Mouse (Mus musculus) v-Abl transformed pro-B cells (cell line): ENCODE measurements around the gene Fam81b.
"Not testable (repeated sequence)": the region's sequence is repeated elsewhere in the genome, so short reads cannot be mapped to it uniquely, and the experiment has no call there.

Experiments
- in situ Hi-C, 2 experiments: fragments of 400-800 bp; cut with MboI; formaldehyde crosslinking; loops; one replicate each; pipeline ENCODE4 v1.15.1; 2025; ENCODE audit not compliant: unreplicated experiment in 2 of 2

The Fam81b gene

DNA sequence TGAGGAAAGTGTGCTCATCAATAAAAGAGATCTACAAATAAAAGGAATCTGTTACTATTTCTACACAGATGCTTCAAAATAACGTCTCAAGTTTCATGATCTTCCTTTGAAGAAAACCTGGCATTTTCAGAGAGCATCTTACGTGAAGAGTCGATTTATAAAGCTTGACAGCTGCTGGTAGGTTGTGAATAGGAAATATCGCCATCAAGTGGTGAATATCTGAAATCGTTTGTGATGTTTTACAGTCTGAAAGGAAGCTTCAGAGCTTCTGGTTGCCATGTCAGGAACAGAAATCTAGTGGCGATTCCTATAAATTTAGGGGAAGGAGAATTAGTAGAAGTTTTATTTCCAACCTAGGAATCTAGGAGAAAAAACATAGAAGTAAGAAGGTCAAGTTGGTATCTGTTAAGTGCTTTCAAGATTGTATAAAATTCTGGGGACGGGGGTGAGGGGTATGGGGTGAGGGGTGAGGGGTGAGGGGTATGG is at the start of gene Fam81b:
Gene Fam81b, minus strand, starts transcription at position 436 of the 486 bp plus-strand sequence.
- in situ Hi-C loops, result loop anchor here (5.0 to 25.0 kb wide), 8 partner anchors 87 to 1667 kb away; partner anchors contain the start of gene Erap1 (in 1 of the 2)

DNA sequence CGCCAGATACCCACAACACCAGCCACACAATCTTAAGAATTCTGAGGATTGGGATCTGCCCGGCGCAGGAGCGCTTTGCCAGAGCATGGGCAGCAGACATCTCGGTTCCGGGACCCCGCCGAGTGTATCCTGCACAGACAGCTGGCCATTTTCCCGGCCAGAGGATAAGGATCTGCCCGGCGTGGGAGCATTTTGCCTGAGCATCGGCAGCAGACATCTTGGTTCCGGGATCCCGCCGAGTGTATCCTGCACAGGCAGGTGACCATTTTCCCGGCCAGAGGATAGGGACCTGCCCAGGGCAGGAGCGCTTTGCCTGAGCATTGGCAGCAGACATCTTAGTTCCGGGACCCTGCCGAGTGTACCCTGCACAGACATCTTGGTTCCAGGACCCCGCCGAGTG is 41.1 kb upstream of the Fam81b start:
- in situ Hi-C loops, result not testable (repeated sequence)

DNA sequence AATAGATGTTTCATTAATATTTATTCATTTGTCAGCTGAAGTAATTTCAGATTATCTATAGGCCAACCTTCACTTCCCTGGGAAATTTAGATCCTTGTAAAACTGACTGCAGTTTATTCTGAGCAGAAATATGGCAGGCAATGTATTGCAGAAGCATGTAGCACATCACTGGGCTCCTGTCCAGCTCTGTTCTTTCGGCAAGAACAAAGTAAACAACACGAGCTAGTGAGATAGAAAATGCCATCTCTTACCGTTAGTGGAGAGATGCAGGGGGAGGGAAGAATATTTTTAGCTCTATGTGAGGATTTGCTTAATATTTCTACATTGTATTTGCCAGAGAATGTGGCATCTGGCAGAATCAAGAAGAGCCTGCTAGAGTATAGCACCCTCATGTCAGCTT is 13.8 kb upstream of the Fam81b start:
- in situ Hi-C loops, result loop anchor here (25.0 kb wide), 2 partner anchors 1456 to 1681 kb away; partner anchors contain the start of gene Erap1 (in 1 of the 2)

DNA sequence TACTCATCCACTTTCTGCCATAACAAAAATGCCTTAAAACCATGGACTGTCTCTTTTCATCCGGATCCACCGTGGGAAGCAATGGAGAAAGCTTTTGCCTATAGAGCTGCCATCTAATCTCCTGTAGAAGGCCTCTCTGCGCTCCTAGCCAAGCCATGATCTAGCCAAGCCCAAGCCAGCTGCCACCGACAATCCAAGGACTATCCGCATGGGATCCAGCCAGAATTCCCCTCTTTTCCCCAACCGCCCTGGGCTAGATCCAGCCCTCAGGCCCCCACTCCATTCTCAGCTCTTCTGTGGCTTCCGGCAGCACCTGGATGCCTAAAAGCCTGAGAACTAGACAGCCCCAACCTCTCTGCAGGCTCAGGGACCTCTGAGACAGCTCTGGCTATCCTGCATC is 6.7 kb upstream of the Fam81b start:
- in situ Hi-C loops, result loop anchor here (25.0 kb wide), 2 partner anchors 1449 to 1674 kb away; partner anchors contain the start of gene Erap1 (in 1 of the 2)

DNA sequence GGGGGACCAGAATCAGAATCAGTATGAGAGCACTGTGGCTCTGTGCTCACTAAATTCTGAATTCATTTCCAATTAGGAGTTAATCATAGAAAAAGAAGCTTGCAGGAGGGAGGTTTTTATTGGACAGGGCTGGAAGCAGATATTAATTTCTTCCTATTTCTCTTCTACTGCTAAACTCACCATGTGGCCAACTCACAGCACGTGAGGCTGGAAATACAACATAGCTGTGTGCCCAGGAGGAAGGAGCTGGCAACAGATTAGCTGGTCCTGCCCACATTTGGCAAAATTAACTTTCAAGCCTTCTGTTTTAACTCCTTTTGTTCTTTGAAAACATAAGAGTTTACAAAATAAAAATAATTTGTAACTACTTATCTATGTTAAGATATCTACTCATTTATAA is 3.9 kb upstream of the Fam81b start:
- in situ Hi-C loops, result loop anchor here (5.0 to 25.0 kb wide), 8 partner anchors 92 to 1672 kb away; partner anchors contain the start of gene Erap1 (in 1 of the 2)

DNA sequence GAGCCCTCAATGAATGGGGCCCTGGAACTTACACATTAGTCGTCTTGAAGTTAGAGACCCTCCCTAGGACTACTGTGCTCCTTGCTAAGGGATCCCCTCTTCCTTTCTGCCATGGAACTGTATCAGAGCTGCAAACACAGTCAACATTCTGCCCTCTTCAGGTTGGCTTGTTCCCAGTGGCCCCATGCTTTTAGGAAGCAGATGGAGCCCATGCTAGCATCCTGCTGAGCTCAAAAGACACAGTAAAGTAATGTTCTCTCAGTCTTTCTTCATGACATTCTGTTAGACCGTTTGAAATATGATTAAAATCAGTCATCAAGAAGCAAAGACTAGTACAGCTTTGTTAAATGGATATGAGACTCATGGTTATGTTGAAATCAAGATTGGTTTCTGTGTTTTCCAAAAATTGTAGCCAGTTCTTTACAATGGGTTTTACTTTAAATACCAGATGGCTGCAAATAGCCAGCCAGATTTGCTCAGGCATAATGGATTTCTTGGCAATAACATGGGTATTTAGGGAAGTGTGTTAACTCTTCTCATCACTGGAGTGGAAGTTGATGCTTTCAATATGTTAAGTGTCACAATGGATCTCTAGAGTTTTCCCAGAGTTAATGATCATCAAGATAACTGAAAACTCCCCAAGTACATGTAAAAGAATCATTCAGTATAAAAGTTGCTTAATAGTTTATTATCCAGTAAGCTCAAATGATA is 938 bp upstream of the Fam81b start:
- in situ Hi-C loops, result loop anchor here (5.0 to 25.0 kb wide), 8 partner anchors 89 to 1669 kb away; partner anchors contain the start of gene Erap1 (in 1 of the 2)

DNA sequence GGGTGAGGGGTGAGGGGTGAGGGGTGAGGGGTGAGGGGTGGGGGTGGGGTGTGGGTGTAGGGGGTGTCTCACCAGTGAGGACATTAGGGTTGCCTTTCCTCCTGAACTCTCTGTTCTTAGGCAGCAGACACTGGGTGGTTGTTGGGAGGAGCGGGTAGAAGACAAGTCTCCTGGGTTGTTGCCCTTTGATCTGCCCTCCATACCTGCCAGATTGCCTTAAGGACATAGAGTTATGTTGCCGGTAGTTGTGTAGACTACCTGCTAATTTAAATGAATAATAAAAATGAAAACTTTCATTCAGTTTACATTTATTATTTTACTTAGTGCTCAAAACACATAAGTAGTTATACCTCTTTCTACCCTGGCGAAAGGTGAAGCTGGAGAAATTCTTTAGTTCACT is 369 bp upstream of the Fam81b start:
- in situ Hi-C loops, result loop anchor here (5.0 to 25.0 kb wide), 8 partner anchors 88 to 1668 kb away; partner anchors contain the start of gene Erap1 (in 1 of the 2)

DNA sequence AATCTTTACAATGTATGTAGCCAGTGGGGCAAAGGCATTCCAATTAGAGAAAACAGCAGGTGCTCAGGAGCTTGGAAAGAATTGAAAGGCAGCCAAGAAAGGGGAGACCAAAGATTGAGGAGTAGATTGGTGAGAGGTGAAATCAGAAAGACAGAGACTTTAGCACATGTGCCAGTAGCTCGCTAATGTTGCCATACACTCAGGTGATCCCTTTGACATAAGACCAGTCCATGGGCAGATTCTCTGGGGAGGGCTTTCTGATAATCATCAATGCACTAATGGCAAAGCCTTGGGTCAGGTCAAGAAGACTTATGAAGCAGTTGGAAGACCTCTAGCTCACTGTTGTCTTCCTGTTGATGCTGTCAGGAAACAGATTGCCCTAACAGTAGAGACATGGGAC is 671 bp downstream of the Fam81b start:
- in situ Hi-C loops, result loop anchor here (5.0 to 25.0 kb wide), 6 partner anchors 87 to 1667 kb away; partner anchors contain the start of gene Erap1 (in 1 of the 2)

DNA sequence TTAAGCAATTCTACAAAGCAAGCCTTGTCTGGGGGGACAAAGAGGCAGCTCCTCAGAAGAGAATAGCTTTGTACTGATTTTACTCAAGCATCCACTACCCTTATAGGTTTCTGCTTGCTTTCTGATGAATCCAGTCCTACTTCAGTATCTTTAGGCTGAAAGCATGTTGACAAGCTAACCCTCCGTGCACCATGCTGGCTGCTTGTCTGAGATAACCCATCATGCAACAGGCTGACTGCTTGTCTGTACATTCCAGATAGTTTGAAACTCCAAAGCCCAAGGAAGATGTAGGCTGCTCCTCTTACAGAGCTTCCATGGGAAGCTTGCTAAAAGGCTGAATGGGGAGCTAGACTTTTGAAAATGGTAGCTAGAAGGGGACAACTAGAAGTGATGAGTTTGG is 1.7 kb downstream of the Fam81b start:
- in situ Hi-C loops, result loop anchor here (5.0 to 25.0 kb wide), 6 partner anchors 86 to 1666 kb away; partner anchors contain the start of gene Erap1 (in 1 of the 2)

DNA sequence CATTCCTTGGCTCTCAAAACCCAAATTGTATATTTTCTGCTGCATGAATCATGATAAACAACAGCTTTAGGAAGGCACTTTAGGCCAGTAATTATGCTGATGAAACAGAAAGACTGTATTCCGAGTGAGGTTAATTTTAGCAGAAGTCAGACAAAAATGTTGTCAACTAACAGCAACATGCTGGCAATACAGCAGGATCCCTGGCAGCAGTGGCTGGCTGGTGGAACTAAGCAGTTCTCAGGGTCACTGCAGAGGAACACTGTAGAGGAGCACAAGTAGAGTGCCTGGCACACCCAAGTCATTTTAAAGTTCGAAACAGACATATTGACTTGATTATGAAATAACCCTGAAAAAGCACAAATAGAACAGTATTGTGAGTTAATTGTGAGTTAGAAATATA is 2.8 kb downstream of the Fam81b start:
- in situ Hi-C loops, result loop anchor here (5.0 to 25.0 kb wide), 6 partner anchors 85 to 1665 kb away; partner anchors contain the start of gene Erap1 (in 1 of the 2)

DNA sequence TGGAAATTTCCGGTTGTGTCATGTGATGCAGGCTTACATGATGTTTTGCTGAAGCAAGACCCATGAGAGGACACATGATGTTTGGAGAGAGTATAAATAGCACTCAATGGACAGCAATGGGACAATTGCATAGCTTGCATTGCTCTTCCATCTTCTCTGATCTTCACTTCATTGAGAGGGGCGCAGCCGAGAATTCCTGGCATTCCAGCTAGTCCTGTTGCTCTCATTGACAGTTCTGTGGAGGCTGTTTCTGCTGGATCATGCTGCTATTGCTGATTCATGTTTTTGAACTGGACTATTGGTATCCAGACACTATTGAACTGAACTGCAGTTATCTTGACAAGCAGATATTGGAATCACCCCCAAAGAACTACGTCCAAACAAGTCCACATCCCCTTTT is 12.8 kb downstream of the Fam81b start:
- in situ Hi-C loops, result loop anchor here in 1 of 2 experiments (10.0 kb wide), 1 partner anchor 287 kb away; no protein-coding TSS in a partner anchor

DNA sequence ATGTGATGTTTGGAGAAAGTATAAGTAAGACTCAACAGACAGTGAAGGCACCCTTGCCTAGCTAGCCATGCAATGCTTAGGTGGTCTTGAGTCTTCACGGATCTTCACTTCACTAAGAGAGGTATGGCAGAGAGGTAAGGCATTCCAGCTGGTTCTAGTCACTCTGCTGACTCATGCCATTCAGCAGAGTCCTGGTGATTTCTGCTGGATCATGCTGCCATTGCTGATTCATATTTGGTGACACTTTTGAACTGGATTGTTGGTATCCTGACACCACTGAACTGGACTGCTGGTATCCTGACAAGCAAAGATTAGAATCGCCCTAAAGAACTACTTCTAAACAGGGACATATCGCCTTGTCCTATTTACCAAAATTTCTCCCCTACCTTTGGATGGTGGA is 20.3 kb downstream of the Fam81b start:
- in situ Hi-C loops, result no loop called here

DNA sequence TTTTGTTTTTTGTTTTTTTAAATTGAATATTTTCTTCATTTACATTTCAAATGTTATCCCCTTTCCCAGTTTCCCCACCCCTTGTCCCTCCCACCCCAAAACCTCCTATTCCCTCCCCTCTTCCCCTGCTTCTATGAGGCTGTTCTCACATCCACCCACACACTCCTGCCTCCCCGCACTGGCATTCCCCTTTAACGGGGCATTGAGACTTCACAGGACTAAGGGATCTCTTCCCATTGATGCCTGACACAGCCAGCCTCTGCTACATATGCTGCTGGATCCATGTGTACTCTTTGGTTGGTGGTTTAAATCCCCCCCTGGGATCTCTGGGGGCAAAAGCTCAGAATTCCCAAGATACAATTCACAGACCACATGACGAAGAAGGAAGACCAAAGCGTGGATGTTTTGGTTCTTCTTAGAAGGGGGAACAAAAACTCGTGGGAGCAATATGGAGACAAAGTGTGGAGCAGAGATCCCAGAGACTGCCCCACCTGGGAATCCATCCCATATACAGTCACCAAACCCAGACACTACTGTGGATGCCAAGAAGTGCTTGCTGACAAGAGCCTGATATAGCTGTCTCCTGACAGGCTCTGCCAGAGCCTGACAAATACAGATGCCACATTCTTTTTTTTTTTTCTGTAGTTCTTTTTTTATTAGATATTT is 40.4 kb downstream of the Fam81b start:
- in situ Hi-C loops, result no loop called here

DNA sequence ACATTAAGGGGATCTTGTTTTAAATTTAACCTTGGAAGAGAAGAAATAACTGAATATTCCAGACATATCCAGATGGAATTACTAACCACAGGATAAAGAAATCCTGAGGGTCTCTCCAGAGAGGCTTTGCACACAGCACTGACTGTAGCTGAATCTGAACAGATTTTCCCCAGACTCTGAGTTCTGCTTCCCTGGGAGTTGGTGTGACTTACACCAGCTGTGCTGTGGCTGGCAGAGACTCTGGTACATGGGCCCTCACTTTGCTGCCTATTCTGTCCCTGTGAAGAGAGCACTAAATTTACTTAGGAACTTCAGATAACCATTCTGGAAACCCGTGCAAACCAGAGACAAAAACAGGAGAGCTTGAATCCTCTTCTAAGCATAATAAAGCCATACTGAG is 46.1 kb downstream of the Fam81b start:
- in situ Hi-C loops, result loop anchor here in 1 of 2 experiments (5.0 kb wide), 1 partner anchor 66 kb away; no protein-coding TSS in a partner anchor

DNA sequence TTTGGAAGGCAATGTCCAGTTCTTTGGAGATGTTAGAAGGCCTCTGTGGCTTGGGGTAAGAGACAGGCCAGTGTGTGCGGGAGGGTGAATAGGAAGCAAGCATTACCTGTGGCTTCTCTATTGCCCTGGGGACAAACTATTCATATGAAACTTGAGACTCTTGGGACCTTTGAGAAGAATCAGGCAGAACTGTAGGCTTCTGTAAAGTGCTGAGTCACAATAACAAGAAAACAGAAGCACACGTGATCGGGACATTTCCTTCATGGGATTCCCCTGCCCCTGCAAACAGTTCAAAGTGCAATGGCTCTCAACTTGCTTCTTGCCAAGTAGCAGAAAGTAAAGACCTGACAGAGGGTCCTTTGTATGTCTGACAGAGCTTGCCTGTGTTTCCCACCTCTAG is 48.5 kb downstream of the Fam81b start:
- in situ Hi-C loops, result loop anchor here in 1 of 2 experiments (5.0 kb wide), 1 partner anchor 64 kb away; no protein-coding TSS in a partner anchor

DNA sequence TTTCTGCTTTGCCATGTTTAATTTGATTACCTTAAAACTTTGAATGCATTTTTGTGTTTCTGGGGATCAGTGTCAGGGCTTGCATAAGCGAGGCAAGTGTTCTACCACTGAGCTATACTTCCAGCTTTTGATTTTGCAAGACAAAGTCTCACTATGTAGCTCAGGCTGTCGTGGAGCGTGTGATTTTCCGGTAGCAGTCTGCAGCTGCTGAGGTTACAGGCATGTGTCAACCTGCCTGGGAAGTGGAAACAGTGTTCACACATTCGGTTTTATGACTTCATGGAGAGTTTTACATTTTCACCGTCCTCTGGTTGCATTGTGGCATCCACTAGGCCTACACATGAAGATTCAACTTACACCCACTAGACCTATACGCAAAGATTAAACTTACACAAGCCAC is 54.8 kb downstream of the Fam81b start:
- in situ Hi-C loops, result no loop called here

DNA sequence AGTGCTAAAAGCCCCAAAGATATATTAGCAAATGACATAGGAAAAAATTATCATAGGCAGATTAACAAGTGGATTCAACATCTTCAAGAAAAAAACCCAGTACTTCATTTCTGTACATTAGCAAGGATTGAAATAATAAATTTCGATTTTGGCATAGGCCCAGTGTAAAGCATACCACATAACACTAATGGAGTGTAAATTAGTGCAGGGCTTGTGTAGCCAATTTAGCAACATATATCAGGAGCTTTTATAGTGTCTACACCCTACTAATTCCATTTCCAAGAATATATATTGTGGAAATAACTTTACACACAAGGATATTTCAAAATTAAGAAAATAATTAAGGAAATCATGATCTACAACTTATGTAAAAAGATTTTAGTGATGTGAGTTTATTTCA is 55.8 kb downstream of the Fam81b start:
- in situ Hi-C loops, result no loop called here

DNA sequence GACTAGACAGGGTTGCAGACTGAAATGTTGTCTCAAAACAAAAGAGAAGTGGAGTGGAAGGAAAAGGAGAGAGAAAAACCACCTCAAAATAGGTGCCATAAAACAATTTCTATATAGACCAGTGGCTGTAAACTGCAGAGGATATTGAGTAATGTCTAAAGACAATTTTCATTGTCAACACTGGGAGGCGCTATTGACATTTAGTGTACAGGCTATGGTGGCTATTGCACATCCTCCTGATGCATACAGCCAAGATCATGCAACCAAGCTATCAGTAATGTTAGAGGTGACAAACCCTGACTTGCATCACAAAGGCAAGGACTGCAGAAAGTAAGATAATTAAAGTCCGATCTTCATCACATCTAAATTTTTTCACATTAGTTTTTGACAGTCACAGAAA is 89.5 kb downstream of the Fam81b start:
- in situ Hi-C loops, result loop anchor here (5.0 kb wide), 4 partner anchors 87 to 467 kb away; partner anchors contain the start of gene Fam81b (in 1 of the 2)

DNA sequence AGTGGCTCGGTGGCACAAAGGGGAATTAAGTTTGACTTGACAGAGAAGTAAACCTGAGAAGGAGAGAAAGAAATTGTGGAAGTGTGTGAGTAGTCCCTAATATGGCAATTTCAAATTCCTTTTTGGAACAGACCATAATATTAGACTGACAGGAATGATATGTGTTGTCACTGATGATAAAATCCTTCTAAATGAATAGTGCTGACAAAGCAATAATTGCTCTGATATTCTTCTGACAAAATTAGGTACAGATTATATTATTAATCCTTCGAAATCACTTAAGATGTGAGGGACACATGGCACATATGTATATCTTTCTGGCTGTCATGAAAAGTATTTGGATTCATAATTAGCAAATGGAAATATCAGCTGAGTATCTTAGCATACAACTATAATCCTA is 89.9 kb downstream of the Fam81b start:
- in situ Hi-C loops, result loop anchor here (5.0 kb wide), 4 partner anchors 87 to 467 kb away; partner anchors contain the start of gene Fam81b (in 1 of the 2)

DNA sequence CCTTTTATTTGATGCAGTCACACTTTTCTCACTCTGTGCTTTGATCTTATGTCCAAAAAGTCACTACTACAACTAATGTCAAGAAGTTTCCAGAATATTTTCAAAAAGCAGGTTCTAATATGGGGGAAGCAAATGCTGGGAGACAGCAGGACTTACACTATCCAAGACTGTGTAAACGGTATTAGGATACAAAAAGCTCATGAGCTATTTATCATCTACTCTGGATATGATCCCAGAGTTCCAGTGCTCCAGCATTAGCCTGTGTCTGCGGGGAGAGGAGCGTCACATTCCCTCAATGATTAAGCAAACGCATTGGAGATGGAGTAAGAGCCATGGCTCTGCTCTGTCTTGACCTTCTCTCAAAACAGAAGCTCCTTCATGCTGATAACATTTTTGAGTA is 104.9 kb downstream of the Fam81b start:
- in situ Hi-C loops, result no loop called here
